Mouse (Mus musculus) kidney, adult 9 months (tissue): ENCODE data around the gene Dennd5b.
"Not testable (repeated sequence)": the region's sequence is repeated elsewhere in the genome, so short reads cannot be mapped to it uniquely, and the experiment has no call there.

Experiments used
- DNase-seq: peaks from one replicate; pipeline ENCODE4 v3.0.0; 2022

Gene Dennd5b

GRCm38 (mm10) chr6:148945509-148946408, 155.7 kb downstream of the Dennd5b start:
- no peak for DNase-seq

GRCm38 (mm10) chr6:148944767-148945508, 156.5 kb downstream of the Dennd5b start:
- DNase-seq, result peak; percentile 66

GRCm38 (mm10) chr6:148944344-148944766, 157.1 kb downstream of the Dennd5b start:
- DNase-seq, result no peak

- peak; percentile 34 for DNase-seq
Observed at GRCm38 (mm10) chr6:148943695-148944094, 157.8 kb downstream of the Dennd5b start.

GRCm38 (mm10) chr6:148942406-148942805, 159.1 kb downstream of the Dennd5b start:
- no peak for DNase-seq

DNA sequence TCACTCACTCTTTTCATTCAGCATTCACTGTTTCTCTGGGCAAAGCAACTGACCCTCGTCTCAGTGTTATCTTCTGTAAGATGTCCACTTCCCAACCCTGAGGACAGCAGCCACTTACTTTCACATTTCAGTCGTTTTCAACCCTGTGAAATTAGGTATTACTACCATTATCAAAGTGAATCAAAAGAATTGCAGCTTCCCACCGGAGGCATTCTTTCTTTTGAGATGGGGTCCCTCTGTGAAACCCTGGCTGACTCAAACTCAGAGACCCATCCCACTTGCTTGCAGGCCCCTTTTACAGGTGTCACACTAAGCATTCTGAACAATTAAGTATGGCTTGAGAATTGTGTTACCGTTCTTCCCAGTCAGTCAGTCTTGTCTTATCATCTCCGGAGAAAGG, 159.6 kb downstream of the Dennd5b start:
- DNase-seq, result no peak

DNA sequence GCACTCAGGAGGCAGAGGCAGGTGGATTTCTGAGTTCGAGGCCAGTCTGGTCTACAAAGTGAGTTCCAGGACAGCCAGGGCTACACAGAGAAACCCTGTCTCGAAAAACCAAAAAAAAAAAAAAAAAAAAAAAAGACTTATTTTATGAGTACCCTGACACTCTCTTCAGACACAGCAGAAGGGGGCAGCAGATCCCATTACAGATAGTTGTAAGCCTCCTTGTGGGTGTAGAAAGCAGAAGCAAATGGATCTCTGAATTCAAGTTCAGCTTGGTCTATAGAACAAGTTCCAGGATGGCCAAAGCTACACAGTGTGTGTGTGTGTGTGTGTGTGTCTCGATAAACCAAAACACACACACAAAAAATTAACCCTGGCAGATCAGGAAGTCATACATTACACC, 161.1 kb downstream of the Dennd5b start:
- not testable (repeated sequence) for DNase-seq
